Mouse (Mus musculus) lung, postnatal 0 days (tissue): ENCODE data around the gene Dnaaf2.

Source experiments
- CTCF ChIP-seq: IDR thresholded peaks from 2 replicates; pipeline ENCODE4 v1.5.1; 2016; ENCODE audit warnings: antibody characterized with exemption, mild to moderate bottlenecking
- EP300 ChIP-seq: IDR thresholded peaks from 2 replicates; pipeline ENCODE4 v1.6.1; 2016; ENCODE audit warnings: antibody characterized with exemption, mild to moderate bottlenecking, control low read depth

- TF ChIP-seq EP300 (no peak), CTCF (no peak)
Observed at GRCm38 (mm10) chr12:69147166-69147735, 51.0 kb downstream of the Dnaaf2 start.
